Mouse (Mus musculus) small intestine, adult 2 months (tissue): Measurements from ENCODE around the gene Jak1.

Source experiments
- CTCF ChIP-seq: fragments of 200-500 bp; IDR thresholded peaks from 2 replicates; pipeline ENCODE4 v1.5.1; 2012; ENCODE audit warnings: low read depth, mild to moderate bottlenecking, control low read depth, inconsistent platforms, low read length, moderate library complexity, mixed read lengths; ENCODE audit not compliant: insufficient replicate concordance, insufficient read length; ENCODE audit errors: extremely low read depth
- POLR2A ChIP-seq: fragments of 200-500 bp; IDR thresholded peaks from 2 replicates; pipeline ENCODE4 v1.6.1; 2012; ENCODE audit warnings: low read depth, mild to moderate bottlenecking, control low read depth, inconsistent platforms, low read length, moderate library complexity

DNA sequence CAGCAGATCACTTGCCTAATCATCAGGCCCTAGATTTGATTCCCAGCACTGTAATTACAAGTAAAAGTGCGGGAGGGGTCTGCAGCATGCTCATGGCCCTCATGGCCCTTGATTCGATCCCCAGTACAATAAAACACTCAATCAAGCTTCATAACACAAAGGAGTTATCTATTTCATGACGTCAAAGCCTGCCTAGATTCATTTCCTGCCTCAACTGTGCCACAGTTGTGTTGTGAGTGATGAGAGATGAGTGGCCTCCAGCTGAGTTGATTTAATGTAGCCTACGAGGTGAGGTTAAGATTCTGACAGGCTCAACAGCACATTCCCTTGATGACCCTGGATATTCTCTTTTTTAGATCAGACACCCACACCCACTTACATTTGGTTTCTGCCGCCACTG is 86.0 kb downstream of the Jak1 start:
- TF ChIP-seq CTCF (no peak), POLR2A (no peak)
